Mouse (Mus musculus) liver, embryonic 14.5 days (tissue): ENCODE measurements around the gene Golga4.

Experiments
- CTCF ChIP-seq: IDR thresholded peaks from 2 replicates; pipeline ENCODE4 v1.5.1; 2016; ENCODE audit warnings: antibody characterized with exemption, low read depth, control low read depth
- EP300 ChIP-seq: IDR thresholded peaks from 2 replicates; pipeline ENCODE4 v1.6.1; 2016; ENCODE audit warnings: antibody characterized with exemption, low read depth

GRCm38 (mm10) chr9:118545146-118545545, 39.1 kb downstream of the Golga4 start:
- TF ChIP-seq CTCF (no peak), EP300 (no peak)
